Mouse (Mus musculus) bone marrow macrophage, adult 2 months (primary cell): ENCODE measurements around the gene Plcxd1.

Experiments used
- CTCF ChIP-seq: IDR thresholded peaks from 2 replicates; pipeline ENCODE4 v1.5.1; 2012; ENCODE audit warnings: low read depth, mild to moderate bottlenecking, low read length, moderate library complexity
- POLR2A ChIP-seq: IDR thresholded peaks from 2 replicates; pipeline ENCODE4 v1.6.1; 2012; ENCODE audit warnings: mild to moderate bottlenecking, low read depth, low read length, borderline replicate concordance

GRCm38 (mm10) chr5:110057637-110058408, 41.9 kb upstream of the Plcxd1 start:
- TF ChIP-seq CTCF (no peak), POLR2A (no peak)
